Mouse (Mus musculus) cortical plate, adult 2 months (tissue): Measurements from ENCODE around the gene Taar9.
"Not testable (repeated sequence)": the region's sequence is repeated elsewhere in the genome, so short reads cannot be mapped to it uniquely, and the experiment has no call there.

Source experiments
- CTCF ChIP-seq: fragments of 200-500 bp; IDR thresholded peaks from 2 replicates; pipeline ENCODE4 v1.5.1; 2011; ENCODE audit warnings: mild to moderate bottlenecking, control low read depth, low read length; ENCODE audit not compliant: insufficient read depth; ENCODE audit errors: extremely low read depth
- POLR2A ChIP-seq: fragments of 200-500 bp; IDR thresholded peaks from 2 replicates; pipeline ENCODE4 v1.6.1; 2011; ENCODE audit warnings: mild to moderate bottlenecking, low read length, control low read depth; ENCODE audit not compliant: insufficient read depth; ENCODE audit errors: extremely low read depth

DNA sequence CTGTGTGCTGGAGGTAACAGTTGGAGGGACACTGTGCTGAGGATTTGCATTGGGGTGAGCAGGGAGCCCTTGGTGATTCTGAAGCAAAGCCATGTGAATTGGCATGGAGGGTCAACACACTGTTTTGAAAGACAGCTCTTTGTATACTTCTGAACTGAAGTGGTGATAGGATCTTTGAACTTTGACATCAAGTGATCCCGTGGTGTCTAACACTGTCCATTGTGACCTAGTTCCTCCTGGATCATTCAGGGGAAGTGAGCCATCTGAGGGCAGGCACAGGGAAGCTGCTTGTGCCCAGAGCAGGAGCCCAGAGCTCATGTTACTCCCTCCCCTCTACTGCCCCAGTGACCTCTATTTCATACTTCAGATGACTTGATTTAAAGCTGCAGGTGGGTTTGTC, 6.0 kb downstream of the Taar9 start:
- not testable (repeated sequence) for TF ChIP-seq CTCF, POLR2A
